Mouse (Mus musculus) fat pad, adult 2 months (tissue): Measurements from ENCODE around the gene Homez.
A peak's percentile ranks its signal among the peaks of the same experiment; 100 is the strongest.

ENCODE experiments used
- DNase-seq: peaks from one replicate; pipeline ENCODE4 v3.0.0-alpha.2; 2011; ENCODE audit warnings: low read depth, low spot score; ENCODE audit errors: extremely low read depth

Gene Homez

GRCm38 (mm10) chr14:54870861-54871260 lies at the start of gene Homez:
Gene Homez (minus strand): TSS chr14:54870961.
- DNase-seq: no peak

- DNase-seq: no peak
These were observed 49.4 kb upstream of the Homez start for GRCm38 (mm10) chr14:54920076-54920685.

- DNase-seq: no peak
These were observed 42.6 kb upstream of the Homez start for GRCm38 (mm10) chr14:54913343-54913742.

- DNase-seq: no peak
These were observed 42.1 kb upstream of the Homez start, which contains the start of gene Slc22a17 for GRCm38 (mm10) chr14:54912886-54913285. Gene Slc22a17 (minus strand): TSS chr14:54913132.

GRCm38 (mm10) chr14:54912109-54912850 lies 41.5 kb upstream of the Homez start:
- no peak for DNase-seq

- DNase-seq: no peak
These were observed 37.9 kb upstream of the Homez start for GRCm38 (mm10) chr14:54908682-54909081.

GRCm38 (mm10) chr14:54903641-54904040 lies 32.9 kb upstream of the Homez start:
- DNase-seq: no peak

- DNase-seq: peak; percentile 46
These were observed 29.6 kb upstream of the Homez start for GRCm38 (mm10) chr14:54900383-54900782.

- no peak for DNase-seq
These were observed 26.7 kb upstream of the Homez start for GRCm38 (mm10) chr14:54897445-54897844.

GRCm38 (mm10) chr14:54894296-54895151 lies 23.8 kb upstream of the Homez start:
- DNase-seq: no peak

- peak; percentile 98 for DNase-seq
These were observed 23.0 kb upstream of the Homez start for GRCm38 (mm10) chr14:54893651-54894181.

GRCm38 (mm10) chr14:54892200-54892599 lies 21.4 kb upstream of the Homez start, which contains the start of gene Pabpn1:
Gene Pabpn1 (plus strand): TSS chr14:54892500.
- no peak for DNase-seq

- no peak for DNase-seq
These were observed 14.5 kb upstream of the Homez start for GRCm38 (mm10) chr14:54885309-54885708.

GRCm38 (mm10) chr14:54884022-54884712 lies 13.4 kb upstream of the Homez start:
- DNase-seq: no peak

GRCm38 (mm10) chr14:54883154-54884021 lies 12.6 kb upstream of the Homez start, which contains the start of the genes Bcl2l2 and Gm20521:
Gene Bcl2l2 (plus strand): TSS chr14:54883377.
Gene Gm20521 (plus strand): TSS chr14:54883441.
- no peak for DNase-seq

GRCm38 (mm10) chr14:54877048-54877715 lies 6.4 kb upstream of the Homez start, which contains the start of gene Ppp1r3e:
Gene Ppp1r3e (minus strand): TSS chr14:54877550.
- no peak for DNase-seq

GRCm38 (mm10) chr14:54876539-54877047 lies 5.8 kb upstream of the Homez start:
- DNase-seq: no peak

- DNase-seq: no peak
These were observed 5.2 kb upstream of the Homez start for GRCm38 (mm10) chr14:54875844-54876538.
